Mouse (Mus musculus) myocyte (in vitro differentiated cells): Measurements from ENCODE around the gene Gm37240. TPM values are rescaled to one million over a fixed set of nuclear protein-coding genes. Genes with fewer than 3 reads are reported as not detected.
A peak's percentile ranks its signal among the peaks of the same experiment; 100 is the strongest.

Experiments
- H3K27me3 ChIP-seq: one replicate; pipeline ENCODE4 v1.6.1; 2011; ENCODE audit not compliant: control insufficient read depth, insufficient read depth, insufficient read length
- H3K36me3 ChIP-seq: one replicate; pipeline ENCODE4 v1.6.1; 2011; ENCODE audit not compliant: control insufficient read depth, insufficient read depth
- H3K4me2 ChIP-seq: one replicate; pipeline ENCODE4 v1.6.1; 2011; ENCODE audit warnings: low read depth, control low read depth
- H3K4me3 ChIP-seq: one replicate; pipeline ENCODE4 v1.5.1; 2011; ENCODE audit warnings: mild to moderate bottlenecking, control low read depth, moderate library complexity
- H3K79me2 ChIP-seq: one replicate; pipeline ENCODE4 v1.6.1; 2011; ENCODE audit not compliant: control insufficient read depth, insufficient read depth
- H3ac ChIP-seq: one replicate; pipeline ENCODE4 v1.6.1; 2011; ENCODE audit not compliant: control insufficient read depth, insufficient read length
- CEBPB ChIP-seq: IDR thresholded peaks from 2 replicates; pipeline ENCODE4 v1.6.1; 2011; ENCODE audit warnings: mild to moderate bottlenecking, moderate library complexity; ENCODE audit not compliant: poor library complexity, insufficient read depth, severe bottlenecking
- E2F4 ChIP-seq: IDR thresholded peaks from one replicate; pipeline ENCODE4 v1.6.1; 2011; ENCODE audit warnings: mild to moderate bottlenecking, control low read depth, moderate library complexity; ENCODE audit not compliant: insufficient read depth
- MAX ChIP-seq: IDR thresholded peaks from one replicate; pipeline ENCODE4 v1.6.1; 2011; ENCODE audit warnings: low read depth, mild to moderate bottlenecking, control low read depth
- MYOD1 ChIP-seq, 3 experiments: IDR thresholded peaks; one replicate each; pipeline ENCODE4 v1.6.1; 2011; ENCODE audit warnings: control low read depth in 2 of 3, low read depth in 2 of 3, mild to moderate bottlenecking in 2 of 3, moderate library complexity in 1 of 3; ENCODE audit not compliant: insufficient read length in 2 of 3, control insufficient read depth in 1 of 3
- MYOG ChIP-seq, 3 experiments: IDR thresholded peaks; one replicate each; pipeline ENCODE4 v1.6.1; 2011; ENCODE audit warnings: control low read depth in 2 of 3, low read depth in 2 of 3, mild to moderate bottlenecking in 2 of 3; ENCODE audit not compliant: insufficient read length in 2 of 3, control insufficient read depth in 1 of 3, insufficient read depth in 1 of 3
- POLR2A ChIP-seq: IDR thresholded peaks from one replicate; pipeline ENCODE4 v1.6.1; 2011; ENCODE audit warnings: low read depth, mild to moderate bottlenecking, control low read depth, moderate library complexity; ENCODE audit not compliant: insufficient read length
- POLR2AphosphoS2 ChIP-seq: IDR thresholded peaks from one replicate; pipeline ENCODE4 v1.6.1; 2011; ENCODE audit warnings: low read depth, control low read depth; ENCODE audit not compliant: insufficient read length
- REST ChIP-seq: IDR thresholded peaks from one replicate; pipeline ENCODE4 v1.6.1; 2011; ENCODE audit warnings: mild to moderate bottlenecking, control low read depth, moderate library complexity; ENCODE audit not compliant: insufficient read depth, insufficient read length
- SRF ChIP-seq: IDR thresholded peaks from one replicate; pipeline ENCODE4 v1.6.1; 2011; ENCODE audit warnings: low read depth; ENCODE audit not compliant: control insufficient read depth, insufficient read length
- TCF12 ChIP-seq: IDR thresholded peaks from one replicate; pipeline ENCODE4 v1.6.1; 2011; ENCODE audit warnings: mild to moderate bottlenecking, control low read depth; ENCODE audit not compliant: poor library complexity, insufficient read depth, severe bottlenecking
- TCF3 ChIP-seq: IDR thresholded peaks from one replicate; pipeline ENCODE4 v1.6.1; 2011; ENCODE audit warnings: low read depth, control low read depth; ENCODE audit not compliant: insufficient read length
- USF1 ChIP-seq: IDR thresholded peaks from one replicate; pipeline ENCODE4 v1.6.1; 2011; ENCODE audit warnings: low read depth, mild to moderate bottlenecking, control low read depth, moderate library complexity
- polyA plus RNA-seq: library from polyadenylated mRNA; unstranded; fragments of >200 nt; fragmentation: generic; extraction: Trizol; gene quantifications from one replicate; pipeline ENCODE4 v1.2.1, GENCODE M21; 2012; ENCODE audit warnings: missing spikeins

Gene Gm37240
- polyA plus RNA-seq, 1 experiment = 8.7 TPM

DNA sequence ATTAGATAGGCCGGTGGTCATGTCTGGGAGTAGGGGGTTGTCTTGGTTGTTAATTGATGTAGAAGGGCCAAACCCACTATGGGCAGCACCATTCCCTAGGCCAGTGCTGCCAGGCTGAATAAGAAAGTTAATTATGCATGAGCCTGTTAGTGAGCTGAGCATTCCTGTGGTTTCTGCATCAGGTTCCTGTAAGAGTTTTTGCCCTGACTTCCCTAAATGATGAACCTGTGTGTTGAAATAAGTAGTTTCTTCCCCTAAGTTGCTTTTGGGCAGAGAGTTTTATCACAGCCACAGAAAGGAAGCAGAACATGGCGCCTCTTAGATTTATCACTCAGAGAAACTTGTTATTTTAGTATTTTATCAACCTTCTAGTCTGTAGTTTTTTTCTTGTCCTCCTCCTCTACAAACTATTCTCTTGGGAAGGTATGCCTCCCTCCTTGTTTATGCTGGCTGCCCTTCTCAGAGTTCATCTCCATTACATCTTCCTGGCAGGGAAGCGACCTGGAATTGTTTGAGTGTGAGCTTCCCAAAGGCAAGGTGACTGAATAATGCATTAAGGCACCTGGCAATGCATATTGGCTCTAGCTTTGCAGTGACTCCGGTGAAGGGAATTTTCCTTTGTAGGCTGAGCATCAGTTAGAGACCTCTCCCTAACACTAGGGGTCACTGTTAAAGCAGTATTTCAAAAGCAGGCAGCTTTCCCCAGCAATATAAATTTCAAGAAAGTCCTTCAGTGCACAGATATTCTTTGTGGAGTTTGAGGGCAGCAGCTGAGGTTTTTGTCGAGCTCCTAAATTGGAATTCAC is 1272.1 kb downstream of the Gm37240 start:
- Histone ChIP-seq H3K79me2 (no peaks in the 10 kb centered on the region), H3K4me3 (no peak overlapping the region), H3K4me2 (no peak overlapping the region), H3ac (no peak overlapping the region), H3K36me3 (no peaks in the 10 kb centered on the region), H3K27me3 (no peaks in the 10 kb centered on the region)
- TF ChIP-seq MAX = no peak
- no peak for TF ChIP-seq USF1
- TF ChIP-seq TCF3 = no peak
- no peak for TF ChIP-seq MYOD1 (IDR thresholded peaks at IDR 0.05; ENCODE audit: control insufficient read depth in 1 of 3, insufficient read length in 2 of 3, low read depth in 2 of 3)
- no peak for TF ChIP-seq POLR2A
- TF ChIP-seq MYOG (IDR thresholded peaks at IDR 0.05; ENCODE audit: control insufficient read depth in 1 of 3, insufficient read depth in 1 of 3, insufficient read length in 2 of 3, low read depth in 2 of 3) = no peak
- no peak for TF ChIP-seq SRF
- TF ChIP-seq E2F4 = no peak
- no peak for TF ChIP-seq POLR2AphosphoS2
- TF ChIP-seq CEBPB = no peak
- no peak for TF ChIP-seq REST
- TF ChIP-seq TCF12 = no peak

DNA sequence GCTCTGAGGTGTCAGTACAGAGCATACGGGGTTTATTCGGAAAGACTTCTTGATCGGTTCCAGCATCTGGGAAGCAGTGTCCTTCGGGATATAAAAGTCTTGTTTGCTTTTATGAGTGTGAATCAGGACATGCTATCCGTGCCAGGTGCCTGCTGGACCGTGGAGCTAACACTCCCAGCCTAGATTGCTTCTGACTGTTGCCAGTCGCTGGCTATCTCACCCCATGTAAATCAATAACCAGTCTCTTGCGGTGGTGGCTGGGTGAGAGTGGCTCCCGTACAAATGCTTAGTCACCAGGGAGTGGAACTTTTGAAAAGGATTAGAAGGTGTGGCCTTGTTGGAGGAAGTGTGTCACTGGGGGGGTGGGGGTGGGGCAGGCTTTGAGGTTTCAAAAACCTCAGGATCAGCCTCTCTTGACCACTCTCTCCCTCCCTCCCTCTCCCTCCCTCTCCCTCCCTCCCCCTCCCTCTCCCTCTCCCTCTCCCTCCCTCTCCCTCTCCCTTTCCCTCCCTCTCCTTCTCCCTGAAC is 1277.1 kb downstream of the Gm37240 start:
- Histone ChIP-seq H3K4me2 (no peak overlapping the region), H3K4me3 (no peak overlapping the region), H3K27me3 (no peaks in the 10 kb centered on the region), H3ac (no peak overlapping the region), H3K36me3 (no peaks in the 10 kb centered on the region), H3K79me2 (no peaks in the 10 kb centered on the region)
- no peak for TF ChIP-seq TCF3

DNA sequence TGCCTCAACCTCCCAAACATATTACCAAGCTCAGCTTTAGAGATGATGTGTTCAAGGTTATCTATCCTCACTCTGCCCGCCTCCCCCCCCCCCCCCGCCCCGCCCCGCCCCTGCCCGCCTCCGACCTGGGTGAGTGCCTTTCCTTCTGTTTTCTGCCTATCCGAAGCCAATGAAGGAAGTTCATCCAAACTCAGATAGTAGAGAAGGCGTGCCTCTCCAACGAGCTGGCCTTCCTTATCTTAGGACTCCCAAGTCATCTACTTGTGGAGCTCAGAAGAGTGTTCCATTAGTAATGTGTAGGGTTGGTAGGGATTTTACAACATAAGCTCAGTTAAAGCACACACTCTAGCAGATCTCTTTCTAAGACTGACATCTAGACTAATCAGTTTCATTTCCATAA is 1284.1 kb downstream of the Gm37240 start:
- Histone ChIP-seq H3K36me3 (no peaks in the 10 kb centered on the region), H3ac (no peak overlapping the region), H3K27me3 (no peaks in the 10 kb centered on the region), H3K79me2 (no peaks in the 10 kb centered on the region), H3K4me3 (no peak overlapping the region), H3K4me2 (no peak overlapping the region)
- TF ChIP-seq E2F4 (no peak), TCF3 (no peak), POLR2A (no peak), MAX (no peak)

DNA sequence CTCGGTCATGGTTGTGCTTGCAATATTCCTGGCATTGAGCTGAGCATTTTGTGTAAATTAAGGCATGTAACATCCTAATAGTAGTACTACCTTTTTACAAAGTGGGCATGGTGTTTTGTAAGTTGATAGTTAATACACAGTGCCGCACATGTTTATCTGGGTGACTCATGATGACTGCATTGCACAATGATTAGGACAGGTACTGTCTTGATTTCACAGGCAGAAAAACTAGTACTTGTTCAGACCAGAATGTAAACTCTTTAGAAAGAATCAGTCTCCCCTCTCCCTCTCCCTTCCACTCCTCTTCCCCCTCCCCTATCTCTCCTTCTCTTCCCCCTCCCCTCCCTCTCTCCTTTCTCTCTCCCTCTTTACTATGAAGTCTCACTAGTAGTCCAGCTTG is 1284.6 kb downstream of the Gm37240 start:
- Histone ChIP-seq H3K4me2 (no peak overlapping the region), H3K36me3 (no peaks in the 10 kb centered on the region), H3K79me2 (no peaks in the 10 kb centered on the region), H3K27me3 (no peaks in the 10 kb centered on the region), H3K4me3 (no peak overlapping the region), H3ac (no peak overlapping the region)
- TF ChIP-seq CEBPB (no peak), TCF3 (no peak)

DNA sequence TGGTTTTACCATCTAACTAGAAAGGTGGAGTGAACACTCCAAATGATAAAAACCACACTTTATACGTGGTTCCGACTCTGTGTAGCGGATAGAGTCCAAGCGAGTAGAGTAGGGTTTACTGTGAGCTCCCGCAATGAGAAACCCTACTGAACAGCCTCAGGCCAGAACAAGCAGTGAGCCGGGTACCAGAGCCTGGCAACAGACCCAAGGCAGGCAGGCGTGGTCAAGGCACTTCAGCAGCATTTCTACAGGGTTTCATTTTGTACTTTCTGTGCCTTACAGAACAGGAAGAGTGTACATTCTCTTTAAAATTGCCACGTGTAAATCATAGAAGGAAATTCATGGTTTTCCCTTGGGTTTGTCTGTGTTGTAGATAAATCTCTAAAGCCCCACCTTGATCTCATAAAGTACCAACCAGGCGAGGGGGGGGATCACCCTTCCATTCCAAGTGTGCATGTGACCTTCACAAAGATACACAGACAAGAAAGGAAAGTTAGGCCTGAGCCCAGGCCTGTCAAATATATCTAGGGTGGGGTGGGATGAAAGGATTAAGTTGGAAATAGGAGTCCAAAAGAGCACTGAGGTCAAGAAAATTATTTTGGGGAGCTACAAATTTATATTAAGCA is 1285.3 kb downstream of the Gm37240 start:
- Histone ChIP-seq H3ac (no peak overlapping the region), H3K4me2 (no peak overlapping the region), H3K79me2 (no peaks in the 10 kb centered on the region), H3K4me3 (no peak overlapping the region), H3K27me3 (no peaks in the 10 kb centered on the region), H3K36me3 (no peaks in the 10 kb centered on the region)
- TF ChIP-seq SRF (no peak), POLR2AphosphoS2 (no peak), USF1 (peak; percentile 38), TCF12 (no peak), E2F4 (no peak), REST (no peak), MYOG (IDR thresholded peaks at IDR 0.05; ENCODE audit: control insufficient read depth in 1 of 3, insufficient read depth in 1 of 3, insufficient read length in 2 of 3, low read depth in 2 of 3) (no peak)
